Mouse (Mus musculus) lung, postnatal 0 days (tissue): Measurements from ENCODE around the gene Adck1.

Source experiments
- CTCF ChIP-seq: IDR thresholded peaks from 2 replicates; pipeline ENCODE4 v1.5.1; 2016; ENCODE audit warnings: antibody characterized with exemption, mild to moderate bottlenecking
- EP300 ChIP-seq: IDR thresholded peaks from 2 replicates; pipeline ENCODE4 v1.6.1; 2016; ENCODE audit warnings: antibody characterized with exemption, mild to moderate bottlenecking, control low read depth

DNA sequence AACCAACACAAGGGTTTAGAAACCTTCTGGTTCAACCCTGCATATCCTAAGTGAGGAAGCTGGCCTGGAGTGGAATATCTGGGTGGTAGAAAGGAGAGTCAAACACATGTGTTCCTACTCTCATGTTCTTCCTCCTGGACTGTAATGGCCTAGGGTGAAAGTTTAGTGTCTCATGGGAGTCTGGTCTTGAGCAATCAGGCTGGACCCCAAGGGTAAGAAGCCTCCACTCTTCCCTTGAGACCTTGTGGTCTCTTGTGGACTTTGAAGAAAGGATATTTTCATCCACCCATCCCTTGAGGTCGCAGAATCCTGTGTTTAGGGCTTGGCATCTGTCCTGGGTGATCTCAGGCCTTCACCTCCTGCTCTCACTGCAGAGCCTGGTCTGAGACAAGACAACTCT, 52.9 kb downstream of the Adck1 start:
- no peak for TF ChIP-seq CTCF
- no peak for TF ChIP-seq EP300
